Mouse (Mus musculus) bone marrow macrophage, adult 2 months (primary cell): ENCODE measurements around the gene Megf11.

Source experiments
- CTCF ChIP-seq: IDR thresholded peaks from 2 replicates; pipeline ENCODE4 v1.5.1; 2012; ENCODE audit warnings: low read depth, mild to moderate bottlenecking, low read length, moderate library complexity
- POLR2A ChIP-seq: IDR thresholded peaks from 2 replicates; pipeline ENCODE4 v1.6.1; 2012; ENCODE audit warnings: mild to moderate bottlenecking, low read depth, low read length, borderline replicate concordance

GRCm38 (mm10) chr9:64690771-64691170, 305.3 kb downstream of the Megf11 start:
- TF ChIP-seq POLR2A (no peak), CTCF (no peak)
